Mouse (Mus musculus) gastrocnemius, postnatal 25 days (tissue): ENCODE results near the gene Ecm1. TPM values are rescaled to one million over a fixed set of nuclear protein-coding genes. Genes with fewer than 3 reads are reported as not detected.
"Not testable (repeated sequence)": the region's sequence is repeated elsewhere in the genome, so short reads cannot be mapped to it uniquely, and the experiment has no call there.

ENCODE experiments used
- DNase-seq: peaks from one replicate; pipeline ENCODE4 v3.0.0; 2022
- total RNA-seq, 2 experiments: library from RNA; stranded (reverse); gene quantifications; 1 replicate in 1 of 2; 2 replicates in 1 of 2; pipeline ENCODE4 v1.2.3; 2021

Ecm1 gene
- total RNA-seq, 2 experiments from 2014 or later, result 14.0 to 26.6 TPM

GRCm38 (mm10) chr3:95728906-95729305, 10.5 kb downstream of the Ecm1 start:
- no peak for DNase-seq

DNA sequence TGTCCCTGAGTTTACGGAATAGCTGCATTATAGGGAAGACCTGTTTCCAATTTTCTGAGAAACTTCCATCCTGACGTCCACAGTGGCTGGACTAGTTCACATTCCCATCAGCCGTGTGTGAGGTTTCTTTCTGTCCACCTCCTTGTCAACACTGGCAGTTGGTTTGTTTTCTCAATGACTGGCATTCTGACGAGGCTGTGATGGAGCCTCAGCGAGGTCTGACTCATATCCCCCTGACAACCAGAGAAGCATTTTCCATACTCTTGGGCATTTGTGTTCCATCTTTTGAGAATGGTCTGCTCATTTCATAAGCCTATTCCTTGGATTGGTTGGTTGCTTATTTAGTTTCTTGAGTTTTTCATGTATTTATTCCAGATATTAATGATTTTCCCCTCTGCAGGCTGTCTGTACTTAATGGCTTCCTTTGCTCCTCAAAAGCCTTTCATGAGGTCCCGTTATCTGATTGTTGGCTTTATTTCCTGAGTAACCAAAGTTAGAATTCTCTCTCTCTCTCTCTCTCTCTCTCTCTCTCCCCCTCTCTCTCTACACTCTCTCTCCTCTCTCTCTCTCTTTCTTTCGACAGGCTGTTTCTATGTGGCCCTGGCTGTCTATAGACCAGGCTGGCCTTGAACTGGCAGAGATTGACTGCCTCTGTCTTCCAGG, 12.5 kb downstream of the Ecm1 start:
- no peak for DNase-seq

DNA sequence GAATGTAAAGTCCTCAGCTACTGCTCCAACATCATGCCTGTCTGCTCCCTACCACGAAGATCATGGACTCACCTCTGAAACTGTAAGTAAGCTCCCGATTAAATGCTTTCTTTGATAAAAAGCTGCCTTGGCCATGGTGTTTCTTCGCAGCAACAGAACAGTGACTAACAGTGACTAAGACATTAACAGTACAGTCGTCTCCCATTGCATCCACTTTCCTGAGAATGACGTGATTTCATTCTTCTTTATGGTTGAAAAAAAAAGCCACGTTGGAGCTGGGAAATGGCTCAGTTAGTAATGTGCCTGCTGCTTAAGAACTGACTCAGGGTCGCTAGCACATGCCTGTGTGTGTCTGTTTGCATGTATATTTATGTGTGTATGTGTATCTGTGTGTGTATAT, 13.5 kb downstream of the Ecm1 start:
- no peak for DNase-seq

DNA sequence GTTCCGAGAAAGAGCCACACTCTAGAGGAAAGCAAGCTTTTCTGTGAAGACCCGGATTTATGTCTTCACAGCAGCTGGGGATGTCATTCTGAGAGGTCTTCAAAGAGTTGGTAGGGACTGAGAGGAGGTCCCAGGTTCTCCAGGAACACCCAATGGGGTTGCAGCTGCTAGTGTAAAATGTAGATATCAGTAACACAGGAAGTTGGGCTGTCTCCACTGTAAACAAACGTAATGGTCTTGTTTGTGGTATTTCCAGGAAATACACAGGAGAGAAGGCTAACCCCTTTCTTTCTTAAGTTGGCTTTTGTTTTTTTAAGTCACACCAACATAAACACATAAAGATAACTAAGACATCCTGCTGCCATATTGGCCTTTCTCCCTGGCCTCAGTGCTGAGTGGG, 17.0 kb downstream of the Ecm1 start:
- no peak for DNase-seq

GRCm38 (mm10) chr3:95718153-95718552, 21.2 kb downstream of the Ecm1 start:
- DNase-seq, result no peak

DNA sequence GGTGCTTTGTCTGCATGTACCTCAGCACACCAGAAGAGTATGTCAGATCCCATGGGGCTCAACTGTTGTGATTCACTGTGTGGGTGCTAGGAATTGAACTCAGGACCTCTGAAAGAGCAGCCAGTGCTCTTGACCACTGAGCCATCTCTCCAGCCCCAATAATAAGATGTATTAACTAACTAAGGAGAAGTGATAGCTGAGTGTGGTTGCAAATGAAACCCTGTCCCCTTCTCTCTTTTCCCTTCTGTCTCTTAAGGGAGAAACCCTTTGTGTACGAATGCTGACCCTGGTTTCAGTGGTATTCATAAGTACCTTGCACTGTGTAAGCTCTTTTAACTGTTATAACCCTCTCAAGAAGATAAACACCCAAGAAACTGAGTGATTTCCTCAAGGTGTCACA, 23.3 kb downstream of the Ecm1 start:
- DNase-seq, result no peak

- DNase-seq, result no peak
Measured at GRCm38 (mm10) chr3:95709967-95710366, 29.4 kb downstream of the Ecm1 start.

GRCm38 (mm10) chr3:95709044-95709443, 30.3 kb downstream of the Ecm1 start:
- no peak for DNase-seq

DNA sequence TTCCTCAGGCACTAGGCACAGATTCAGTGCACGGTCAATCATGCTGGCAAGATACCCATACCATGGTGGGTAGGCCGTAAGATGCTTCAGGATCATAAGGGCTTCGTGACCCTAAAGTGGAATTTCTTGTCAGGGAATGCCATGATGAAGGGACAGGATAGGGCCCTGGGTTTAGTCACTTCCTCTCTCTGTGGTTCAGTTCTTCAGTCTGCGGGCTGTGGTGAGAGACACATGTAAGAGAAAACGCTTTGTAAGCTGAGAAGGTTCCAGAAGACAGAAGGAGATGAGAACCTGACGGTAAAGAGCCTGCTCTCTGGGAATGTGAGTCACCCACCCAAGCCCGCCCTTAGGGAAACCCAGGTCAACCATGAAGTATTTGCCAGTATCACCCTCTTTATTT, 31.9 kb downstream of the Ecm1 start:
- DNase-seq, result no peak

- DNase-seq, result no peak
Measured at GRCm38 (mm10) chr3:95706273-95706672, 33.1 kb downstream of the Ecm1 start.

- no peak for DNase-seq
Measured at GRCm38 (mm10) chr3:95704612-95705011, 34.8 kb downstream of the Ecm1 start.

- no peak for DNase-seq
Measured at GRCm38 (mm10) chr3:95703276-95703675, 36.1 kb downstream of the Ecm1 start.

DNA sequence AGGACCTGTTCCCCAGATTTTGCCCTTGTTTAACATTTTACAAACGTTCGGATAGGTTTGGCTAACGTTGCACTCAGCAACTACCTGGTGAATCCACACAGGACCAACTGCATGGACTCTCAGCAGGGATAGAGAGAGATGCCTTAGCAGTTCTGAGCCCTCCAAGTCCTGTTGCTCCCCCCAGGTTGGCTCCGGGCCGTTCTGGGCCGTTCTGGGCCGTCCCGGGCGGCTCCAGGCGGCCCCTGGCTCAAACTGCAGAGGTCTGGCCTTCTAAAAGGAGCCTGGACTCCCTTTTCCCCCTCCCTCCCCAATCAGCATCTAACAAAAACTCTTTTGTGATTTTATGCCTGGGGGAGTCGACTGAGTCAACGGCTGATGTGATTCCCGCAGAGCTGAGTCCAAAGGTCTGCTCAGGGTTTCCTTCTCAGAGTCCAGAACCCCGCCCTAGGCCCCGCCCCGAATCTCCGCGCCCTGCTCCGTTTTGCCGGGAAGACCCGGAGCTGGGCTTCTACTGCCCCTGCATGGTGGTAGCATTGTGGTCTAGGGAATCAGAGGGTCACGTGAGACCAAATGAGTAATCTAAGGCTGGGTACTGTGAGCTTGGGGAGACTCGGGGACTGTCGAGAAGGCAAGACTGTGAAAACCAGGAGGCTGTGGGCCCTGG, 37.4 kb downstream of the Ecm1 start:
- DNase-seq, result peak; percentile 85

- DNase-seq, result no peak
Measured at GRCm38 (mm10) chr3:95701085-95701484, 38.3 kb downstream of the Ecm1 start.

- peak; percentile 63 for DNase-seq
Measured at GRCm38 (mm10) chr3:95700233-95700681, 39.1 kb downstream of the Ecm1 start.

DNA sequence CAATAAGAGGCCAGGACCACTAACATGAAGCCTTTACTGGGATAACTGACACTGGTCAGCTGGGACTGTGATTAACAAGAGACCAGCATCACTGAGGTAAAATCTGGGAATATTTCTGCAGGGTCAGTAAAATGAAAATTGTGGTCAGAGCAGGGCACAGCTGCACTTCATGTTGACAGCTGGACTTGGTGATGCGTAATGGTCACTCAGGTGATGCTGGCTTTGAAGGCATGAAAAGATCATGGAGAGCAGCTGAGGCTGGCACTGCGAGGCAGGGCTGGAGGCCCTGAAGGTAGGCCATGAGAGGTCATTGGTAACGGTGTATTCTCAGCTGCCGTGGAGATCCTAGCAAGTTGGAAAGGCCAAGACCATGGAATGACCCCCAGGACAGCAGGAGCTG, 41.1 kb downstream of the Ecm1 start:
- DNase-seq, result no peak

- no peak for DNase-seq
Measured at GRCm38 (mm10) chr3:95696360-95696759, 43.0 kb downstream of the Ecm1 start.

DNA sequence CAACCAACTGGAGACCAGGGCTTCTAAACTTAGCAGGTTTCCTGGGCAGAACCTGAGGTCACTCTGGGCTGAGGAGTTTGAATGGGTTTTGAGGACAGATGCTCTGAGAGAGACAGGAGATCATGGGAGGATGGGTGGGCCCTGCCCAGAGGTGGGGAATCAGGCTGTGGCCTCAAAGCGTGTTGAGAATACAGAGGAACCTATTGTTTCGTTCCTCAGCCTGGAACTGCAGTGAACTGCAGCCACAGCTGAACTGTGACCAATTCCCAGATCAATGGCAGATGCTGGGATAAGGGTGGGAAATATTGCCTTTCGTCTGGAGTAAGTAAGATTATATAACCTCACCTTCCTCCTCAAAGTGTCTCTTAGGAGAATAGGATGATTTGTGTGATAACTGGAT, 43.6 kb downstream of the Ecm1 start:
- DNase-seq, result no peak

- DNase-seq, result no peak
Measured at GRCm38 (mm10) chr3:95694808-95695703, 44.3 kb downstream of the Ecm1 start.

GRCm38 (mm10) chr3:95693821-95694807, 45.3 kb downstream of the Ecm1 start:
- no peak for DNase-seq

DNA sequence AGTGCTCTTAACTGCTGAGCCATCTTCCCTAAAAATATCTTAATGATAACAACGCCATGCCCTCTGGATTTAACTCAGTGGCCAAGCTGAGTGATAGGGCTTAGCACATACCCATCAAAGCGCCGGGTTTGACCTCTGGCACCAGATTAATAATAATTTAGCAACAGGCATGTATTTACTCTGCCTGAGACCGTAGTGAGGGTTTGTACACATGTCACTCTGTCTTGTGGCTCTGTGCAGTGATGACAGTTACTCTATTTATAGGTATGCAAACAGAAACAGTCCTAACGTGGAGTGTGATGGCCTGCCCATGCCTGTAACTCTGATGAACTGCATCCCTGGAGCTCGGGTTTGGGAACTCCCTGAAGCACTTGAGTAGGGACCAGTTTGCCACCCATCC, 46.7 kb downstream of the Ecm1 start:
- DNase-seq, result peak; percentile 66

- DNase-seq, result not testable (repeated sequence)
Measured at GRCm38 (mm10) chr3:95690552-95690951, 48.8 kb downstream of the Ecm1 start.
